Comparison of ENCODE assay signal across 35 mouse cellular contexts in the genomic region with DNA sequence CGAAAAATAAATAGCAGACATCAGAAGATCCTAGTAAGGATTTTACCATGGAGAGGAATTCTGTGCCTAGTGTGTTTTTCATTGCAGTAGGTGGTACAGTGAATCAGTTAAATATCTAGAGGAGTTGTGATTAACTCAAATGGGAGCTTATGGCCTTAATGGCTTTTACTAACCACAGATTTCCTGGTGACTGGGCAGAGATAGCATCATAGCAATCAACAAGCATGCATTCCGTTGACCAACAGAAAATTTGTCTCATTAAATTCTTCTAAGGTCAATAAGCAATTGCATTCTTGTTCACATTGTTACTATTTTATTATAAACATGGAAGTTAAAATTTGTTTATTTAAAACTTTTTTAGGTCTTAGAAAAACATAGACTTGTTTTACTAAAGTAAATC.
"Had no signal": no experiment of that assay in that cellular context is flagged by ENCODE, and none has a peak within 500 bp of the region (broad histone marks: within the 10 kb centered on the region; RNA-seq: fewer than 3 reads in every experiment).

No protein-coding gene starts in this region.

- H3K9me3 ChIP-seq: heart, embryonic 10.5 days; heart, embryonic 12.5 days; heart, embryonic 13.5 days; heart, embryonic 15.5 days; hindbrain, embryonic 10.5 days; hindbrain, embryonic 12.5 days; hindbrain, embryonic 13.5 days; hindbrain, embryonic 15.5 days; intestine, embryonic 15.5 days; kidney, embryonic 15.5 days had no signal

- H3K4me3 ChIP-seq: heart, embryonic 10.5 days; heart, embryonic 12.5 days; heart, embryonic 13.5 days; heart, embryonic 15.5 days; hindbrain, embryonic 10.5 days; hindbrain, embryonic 12.5 days; hindbrain, embryonic 13.5 days; hindbrain, embryonic 15.5 days; intestine, embryonic 15.5 days; kidney, embryonic 15.5 days; layer of hippocampus, adult 2 months had no signal

- H3K9ac ChIP-seq: heart, embryonic 12.5 days; heart, embryonic 13.5 days; heart, embryonic 15.5 days; hindbrain, embryonic 12.5 days; hindbrain, embryonic 13.5 days; hindbrain, embryonic 14.5 days; hindbrain, embryonic 15.5 days; intestine, embryonic 15.5 days; kidney, embryonic 15.5 days had no signal

- DNase-seq: heart, postnatal 10 days; heart, postnatal 14 days; heart, postnatal 36 days; heart, postnatal 4 days; kidney, adult 11 months; kidney, adult 18-20 months; kidney, adult 2 months; kidney, adult 8-10 months; kidney, adult 9 months; kidney, postnatal 10 days; kidney, postnatal 14 days; kidney, postnatal 25 days; kidney, postnatal 36 days; kidney, postnatal 4 days; layer of hippocampus, adult 9-11 months; layer of hippocampus, postnatal 36 days had no signal

- H3K27ac ChIP-seq: heart, embryonic 10.5 days; heart, embryonic 13.5 days; heart, embryonic 15.5 days; hindbrain, embryonic 10.5 days; hindbrain, embryonic 12.5 days; hindbrain, embryonic 13.5 days; hindbrain, embryonic 14.5 days; hindbrain, embryonic 15.5 days; hindbrain, postnatal 0 days; intestine, embryonic 15.5 days; kidney, embryonic 15.5 days; kidney, postnatal 0 days; layer of hippocampus, adult 2 months had no signal

- H3K36me3 ChIP-seq: intestine, embryonic 15.5 days had no signal

- ATAC-seq: hindbrain, embryonic 16.5 days; hindbrain, postnatal 0 days; inflammation-experienced regulatory T-cells, adult 6 months; intestine, embryonic 15.5 days; intestine, embryonic 16.5 days; intestine, postnatal 0 days had no signal

- H3K4me2 ChIP-seq: heart, embryonic 11.5 days; heart, embryonic 12.5 days; heart, embryonic 13.5 days; heart, embryonic 15.5 days; hindbrain, embryonic 12.5 days; hindbrain, embryonic 13.5 days; hindbrain, embryonic 14.5 days; hindbrain, embryonic 15.5 days; intestine, embryonic 15.5 days; kidney, embryonic 15.5 days had no signal

- H3K27me3 ChIP-seq: heart, embryonic 12.5 days; heart, embryonic 13.5 days; heart, embryonic 15.5 days; hindbrain, embryonic 12.5 days; hindbrain, embryonic 13.5 days; hindbrain, embryonic 15.5 days; intestine, embryonic 15.5 days; kidney, embryonic 15.5 days had no signal
